Mouse (Mus musculus) liver, embryonic 15.5 days (tissue): ENCODE measurements around the gene Ints6. TPM values are rescaled to one million over a fixed set of nuclear protein-coding genes. Genes with fewer than 3 reads are reported as not detected.
"Not testable (repeated sequence)": the region's sequence is repeated elsewhere in the genome, so short reads cannot be mapped to it uniquely, and the experiment has no call there.

Source experiments
- ATAC-seq: fragments of 200-750 bp; cut with Nextera tagmentation; 2 replicates; pipeline ENCODE4 v1.8.0; 2017; ENCODE audit warnings: moderate number of reproducible peaks, mild to moderate bottlenecking, moderate library complexity; ENCODE audit not compliant: insufficient read depth
- H3K27ac ChIP-seq: fragments of 300-500 bp; sonication (generic); replicated peaks from 2 replicates; pipeline ENCODE4 v1.5.1; 2015; ENCODE audit warnings: mild to moderate bottlenecking, inconsistent platforms
- H3K27me3 ChIP-seq: fragments of 300-500 bp; sonication (generic); 2 replicates; pipeline ENCODE4 v1.6.1; 2015; ENCODE audit warnings: mild to moderate bottlenecking, inconsistent platforms
- H3K36me3 ChIP-seq: fragments of 300-500 bp; sonication (generic); replicated peaks from 2 replicates; pipeline ENCODE4 v1.6.1; 2015; ENCODE audit warnings: moderate library complexity, mild to moderate bottlenecking, inconsistent platforms
- H3K4me1 ChIP-seq: fragments of 300-500 bp; sonication (generic); replicated peaks from 2 replicates; pipeline ENCODE4 v1.6.1; 2015; ENCODE audit warnings: inconsistent platforms
- H3K4me2 ChIP-seq: fragments of 300-500 bp; sonication (generic); 2 replicates; pipeline ENCODE4 v1.6.1; 2015; ENCODE audit warnings: moderate library complexity, mild to moderate bottlenecking, inconsistent platforms
- H3K4me3 ChIP-seq: fragments of 300-500 bp; sonication (generic); replicated peaks from 2 replicates; pipeline ENCODE4 v1.5.1; 2015; ENCODE audit warnings: mild to moderate bottlenecking, inconsistent platforms
- H3K9ac ChIP-seq: fragments of 300-500 bp; sonication (generic); 2 replicates; pipeline ENCODE4 v1.6.1; 2015; ENCODE audit warnings: moderate library complexity, mild to moderate bottlenecking, inconsistent platforms
- H3K9me3 ChIP-seq: fragments of 300-500 bp; sonication (generic); replicated peaks from 2 replicates; pipeline ENCODE4 v1.6.1; 2016; ENCODE audit warnings: inconsistent platforms
- WGBS: fragments of 180-500 bp; shearing (Covaris S2); methylation state at CpG from one replicate; pipeline ENCODE4 v1.1.7; 2015; ENCODE audit warnings: mixed read lengths; ENCODE audit not compliant: insufficient replicate concordance; 5-methylcytosine and 5-hydroxymethylcytosine counted together
- polyA plus RNA-seq: library from polyadenylated mRNA; unstranded; fragments of >200 nt; fragmentation: Nextera tagmentation; extraction: Ambion mirVana; gene quantifications from 2 replicates; pipeline ENCODE4 v1.2.1, GENCODE M21; 2015

Gene Ints6
- polyA plus RNA-seq, 1 experiment from 2014 or later: 11.4 TPM

DNA sequence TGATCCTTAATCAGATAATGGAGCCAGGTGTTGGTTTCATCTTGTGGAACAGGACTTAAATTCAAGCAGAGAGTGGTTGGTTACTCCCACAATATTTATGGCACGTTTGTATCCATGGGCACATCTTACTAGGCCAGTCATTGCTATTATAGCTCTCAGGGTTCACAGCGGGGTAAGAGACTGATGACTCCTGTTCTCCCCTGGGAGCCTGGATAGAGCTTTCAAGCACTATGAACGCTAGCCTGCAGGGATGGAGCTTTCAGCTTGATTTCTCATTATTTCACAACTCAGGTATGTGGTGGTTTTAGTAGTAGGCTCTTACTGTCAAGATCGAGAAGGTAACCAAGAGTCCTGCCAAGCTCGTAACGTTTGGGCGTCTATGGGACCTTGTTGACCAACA is 105.0 kb downstream of the Ints6 start:
- Histone ChIP-seq H3K27ac (no peak overlapping the region), H3K4me1 (no peaks in the 10 kb centered on the region), H3K36me3 (no peaks in the 10 kb centered on the region), H3K4me3 (no peak overlapping the region), H3K27me3 (no peaks in the 10 kb centered on the region), H3K9me3 (no peaks in the 10 kb centered on the region), H3K4me2 (no peak overlapping the region), H3K9ac (no peak overlapping the region)
- WGBS: 63% methylated on average over 7 of the region's 7 CpGs
- no peak for ATAC-seq

DNA sequence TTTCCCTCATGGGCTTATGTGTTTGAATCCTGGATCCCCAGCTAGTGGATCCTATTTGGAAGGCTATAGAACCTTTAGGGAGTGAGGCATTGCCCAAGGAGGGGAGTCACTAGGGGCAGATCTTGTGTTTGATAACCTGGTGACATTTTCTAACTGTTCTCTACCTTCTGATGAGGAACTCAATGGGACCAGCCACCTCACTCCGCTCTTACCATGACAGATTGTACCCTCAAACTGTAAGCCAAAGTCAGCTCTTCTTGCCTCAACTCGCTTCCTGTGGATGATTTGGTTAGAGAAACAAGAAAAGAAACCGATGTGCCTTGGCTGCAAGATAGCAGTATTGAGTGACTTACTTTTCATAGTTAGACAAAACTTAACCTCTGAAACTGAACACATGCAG is 109.2 kb downstream of the Ints6 start:
- Histone ChIP-seq H3K4me1 (no peaks in the 10 kb centered on the region), H3K4me2 (no peak overlapping the region), H3K27ac (no peak overlapping the region), H3K27me3 (no peaks in the 10 kb centered on the region), H3K4me3 (no peak overlapping the region), H3K9ac (no peak overlapping the region), H3K9me3 (no peaks in the 10 kb centered on the region), H3K36me3 (no peaks in the 10 kb centered on the region)
- ATAC-seq: no peak
- WGBS: 63% methylated on average over 3 of the region's 3 CpGs

DNA sequence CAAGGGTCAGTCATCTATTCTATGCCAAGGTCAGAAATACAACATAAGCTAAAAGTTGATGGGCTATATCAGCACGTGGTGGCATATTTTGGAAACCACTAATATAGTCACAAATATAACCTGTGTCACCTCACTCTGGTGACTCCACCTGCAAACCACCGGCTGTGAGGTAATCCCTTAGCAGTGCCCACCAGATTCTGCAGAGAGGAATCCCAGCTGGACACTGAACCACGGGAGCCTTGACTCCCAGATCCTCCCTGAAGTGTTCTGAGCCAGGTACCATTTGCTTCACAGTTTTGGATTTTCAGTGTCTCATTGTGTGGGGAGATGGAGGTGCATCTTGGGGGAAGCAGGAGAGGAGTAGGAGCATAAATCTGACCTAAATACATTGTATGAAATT is 110.6 kb downstream of the Ints6 start:
- ATAC-seq: no peak

DNA sequence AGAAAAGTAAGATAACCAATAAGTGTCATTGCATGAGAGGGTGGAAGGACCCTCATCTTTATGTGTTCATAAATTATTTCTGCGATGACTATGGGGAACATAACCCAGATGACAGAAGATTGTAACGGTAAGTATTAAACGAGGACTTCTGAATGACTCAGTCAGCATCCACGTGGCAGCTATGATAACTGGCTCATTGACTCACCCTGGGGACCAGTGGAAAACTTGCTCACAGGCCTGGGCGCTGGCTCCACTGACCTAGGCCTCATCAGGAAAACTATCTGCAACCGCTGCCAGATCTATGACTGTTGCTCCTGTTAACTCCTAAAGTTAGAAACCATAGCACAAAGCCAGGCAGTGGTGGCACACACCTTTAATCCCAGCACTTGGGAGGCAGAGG is 112.6 kb downstream of the Ints6 start:
- no peak overlapping the region for H3K27ac ChIP-seq
- no peak overlapping the region for H3K4me3 ChIP-seq
- H3K9me3 ChIP-seq: no peaks in the 10 kb centered on the region
- H3K4me2 ChIP-seq: no peak overlapping the region
- no peaks in the 10 kb centered on the region for H3K27me3 ChIP-seq
- no peaks in the 10 kb centered on the region for H3K36me3 ChIP-seq
- no peaks in the 10 kb centered on the region for H3K4me1 ChIP-seq
- WGBS: 60% methylated on average over 6 of the region's 6 CpGs
- no peak overlapping the region for H3K9ac ChIP-seq
- no peak for ATAC-seq

More for the DNA sequence above, 110.6 kb downstream of the Ints6 start:
- no peaks in the 10 kb centered on the region for H3K9me3 ChIP-seq
- no peaks in the 10 kb centered on the region for H3K27me3 ChIP-seq
- no peak overlapping the region for H3K27ac ChIP-seq
- no peaks in the 10 kb centered on the region for H3K4me1 ChIP-seq
- 41% methylated on average over 3 of the region's 3 CpGs for WGBS
- H3K36me3 ChIP-seq: no peaks in the 10 kb centered on the region
- H3K9ac ChIP-seq: no peak overlapping the region
- no peak overlapping the region for H3K4me2 ChIP-seq
- H3K4me3 ChIP-seq: no peak overlapping the region

DNA sequence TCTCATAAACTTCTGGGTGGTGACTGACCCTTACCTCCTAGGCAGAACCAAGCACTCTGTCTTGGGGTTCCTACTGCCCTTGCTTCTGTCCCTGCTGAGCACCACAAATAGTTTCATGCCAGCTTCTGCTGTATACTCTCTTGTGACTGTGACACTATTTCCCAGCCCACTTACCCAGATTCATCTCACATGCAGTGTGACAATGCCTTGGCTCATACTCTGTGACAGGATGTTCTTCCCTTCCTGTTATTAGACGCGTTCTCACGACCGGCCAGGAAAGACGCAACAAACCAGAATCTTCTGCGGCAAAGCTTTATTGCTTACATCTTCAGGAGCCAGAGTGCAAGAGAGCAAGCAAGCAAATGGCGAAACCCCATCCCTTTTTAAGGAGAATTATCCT is 118.6 kb downstream of the Ints6 start:
- H3K9me3 ChIP-seq, H3K36me3 ChIP-seq, ATAC-seq, H3K9ac ChIP-seq, H3K4me2 ChIP-seq, H3K4me1 ChIP-seq, H3K27me3 ChIP-seq, H3K27ac ChIP-seq, H3K4me3 ChIP-seq: not testable (repeated sequence)
- 39% methylated on average over 6 of the region's 7 CpGs for WGBS

DNA sequence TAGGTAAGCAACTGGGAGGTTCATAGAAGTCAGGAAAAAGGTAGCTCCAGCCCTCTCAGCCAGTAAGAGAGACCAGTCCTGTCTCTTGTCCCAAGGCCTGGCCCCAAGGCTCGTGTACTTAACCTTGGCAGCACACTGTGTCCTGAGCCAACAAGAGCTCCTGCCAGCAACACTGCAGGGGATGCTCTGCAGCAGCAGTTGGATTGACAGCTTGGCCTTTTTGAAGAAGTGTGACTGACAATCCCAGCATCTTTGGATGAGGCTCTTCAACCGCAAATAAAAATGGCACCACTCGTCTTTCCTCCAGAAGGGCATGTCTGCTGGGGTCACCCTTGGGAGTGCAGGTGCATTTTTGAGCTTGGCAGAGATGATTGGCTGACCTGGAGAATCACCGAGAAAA is 120.6 kb downstream of the Ints6 start:
- no peak overlapping the region for H3K4me3 ChIP-seq
- no peak overlapping the region for H3K27ac ChIP-seq
- H3K36me3 ChIP-seq: no peaks in the 10 kb centered on the region
- ATAC-seq: no peak
- H3K4me1 ChIP-seq: no peaks in the 10 kb centered on the region
- H3K9me3 ChIP-seq: no peaks in the 10 kb centered on the region
- H3K9ac ChIP-seq: no peak overlapping the region
- no peaks in the 10 kb centered on the region for H3K27me3 ChIP-seq
- no peak overlapping the region for H3K4me2 ChIP-seq
- WGBS: 55% methylated on average over 4 of the region's 4 CpGs

DNA sequence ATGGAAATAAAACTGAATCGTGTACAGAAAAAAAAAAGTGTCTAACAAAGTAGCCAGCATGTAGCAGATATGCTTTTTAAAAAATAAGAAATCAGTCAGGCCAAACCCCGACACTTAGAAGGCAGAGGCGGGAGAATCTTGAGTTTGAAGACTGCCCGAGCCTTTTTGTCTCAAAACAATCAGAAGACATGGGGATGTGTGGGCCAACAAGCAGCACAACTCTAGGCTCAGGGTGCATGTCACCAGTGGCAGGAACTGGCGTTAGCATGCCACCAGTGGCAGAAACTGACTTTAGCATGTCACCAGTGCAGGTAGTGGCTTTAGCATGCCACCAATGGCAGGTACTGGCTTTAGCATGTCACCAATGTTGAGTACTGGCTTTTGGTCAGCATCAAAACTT is 121.4 kb downstream of the Ints6 start:
- ATAC-seq: no peak
- WGBS: 58% methylated on average over 5 of the region's 5 CpGs
- no peaks in the 10 kb centered on the region for H3K4me1 ChIP-seq

DNA sequence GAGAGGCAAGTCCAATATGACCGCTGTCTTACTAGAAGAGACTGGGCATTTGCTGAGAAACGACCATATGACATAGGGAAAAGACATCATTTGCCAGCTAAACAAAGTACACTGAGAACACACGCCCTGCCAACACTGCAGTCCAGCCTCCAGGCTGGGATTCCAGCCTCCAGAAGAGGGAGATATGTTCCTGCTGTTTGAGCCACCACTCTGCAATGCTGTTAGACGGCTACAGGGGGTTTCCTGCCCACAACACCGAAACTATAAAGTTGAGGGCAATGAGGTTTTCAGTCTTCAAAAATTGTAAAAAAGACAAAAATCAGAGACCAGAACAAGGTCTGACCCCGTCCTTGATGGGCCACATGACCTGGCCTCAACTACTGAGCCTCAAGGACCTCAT is 121.9 kb downstream of the Ints6 start:
- Histone ChIP-seq H3K27me3 (no peaks in the 10 kb centered on the region), H3K36me3 (no peaks in the 10 kb centered on the region), H3K4me1 (no peaks in the 10 kb centered on the region), H3K9me3 (no peaks in the 10 kb centered on the region), H3K4me3 (no peak overlapping the region), H3K4me2 (no peak overlapping the region), H3K27ac (no peak overlapping the region), H3K9ac (no peak overlapping the region)
- WGBS: 38% methylated on average over 6 of the region's 6 CpGs
- ATAC-seq: no peak

More for the DNA sequence above, 121.4 kb downstream of the Ints6 start:
- H3K4me2 ChIP-seq: no peak overlapping the region
- H3K4me3 ChIP-seq: no peak overlapping the region
- H3K9me3 ChIP-seq: no peaks in the 10 kb centered on the region
- no peak overlapping the region for H3K27ac ChIP-seq
- H3K27me3 ChIP-seq: no peaks in the 10 kb centered on the region
- no peaks in the 10 kb centered on the region for H3K36me3 ChIP-seq
- no peak overlapping the region for H3K9ac ChIP-seq

DNA sequence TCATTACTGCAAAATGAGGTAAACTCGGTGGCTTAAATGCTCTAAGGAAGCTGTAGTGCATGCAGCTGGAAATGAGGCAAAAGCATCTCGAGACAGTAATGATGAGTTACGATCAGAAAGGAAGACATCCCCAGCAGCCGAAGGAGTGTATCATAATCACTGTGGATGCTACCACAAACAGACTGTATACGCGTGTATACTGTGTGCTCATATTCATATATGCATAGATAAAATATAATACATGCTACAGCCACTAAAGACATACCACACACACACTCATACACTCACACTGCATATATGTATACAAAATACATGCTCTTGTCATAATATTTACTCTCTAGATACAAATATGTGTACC is 122.6 kb downstream of the Ints6 start:
- Histone ChIP-seq H3K4me2 (no peak overlapping the region), H3K9ac (no peak overlapping the region), H3K27ac (no peak overlapping the region), H3K4me1 (no peaks in the 10 kb centered on the region), H3K9me3 (no peaks in the 10 kb centered on the region), H3K36me3 (no peaks in the 10 kb centered on the region), H3K4me3 (no peak overlapping the region), H3K27me3 (no peaks in the 10 kb centered on the region)
- 52% methylated on average over 6 of the region's 6 CpGs for WGBS
- ATAC-seq: no peak

DNA sequence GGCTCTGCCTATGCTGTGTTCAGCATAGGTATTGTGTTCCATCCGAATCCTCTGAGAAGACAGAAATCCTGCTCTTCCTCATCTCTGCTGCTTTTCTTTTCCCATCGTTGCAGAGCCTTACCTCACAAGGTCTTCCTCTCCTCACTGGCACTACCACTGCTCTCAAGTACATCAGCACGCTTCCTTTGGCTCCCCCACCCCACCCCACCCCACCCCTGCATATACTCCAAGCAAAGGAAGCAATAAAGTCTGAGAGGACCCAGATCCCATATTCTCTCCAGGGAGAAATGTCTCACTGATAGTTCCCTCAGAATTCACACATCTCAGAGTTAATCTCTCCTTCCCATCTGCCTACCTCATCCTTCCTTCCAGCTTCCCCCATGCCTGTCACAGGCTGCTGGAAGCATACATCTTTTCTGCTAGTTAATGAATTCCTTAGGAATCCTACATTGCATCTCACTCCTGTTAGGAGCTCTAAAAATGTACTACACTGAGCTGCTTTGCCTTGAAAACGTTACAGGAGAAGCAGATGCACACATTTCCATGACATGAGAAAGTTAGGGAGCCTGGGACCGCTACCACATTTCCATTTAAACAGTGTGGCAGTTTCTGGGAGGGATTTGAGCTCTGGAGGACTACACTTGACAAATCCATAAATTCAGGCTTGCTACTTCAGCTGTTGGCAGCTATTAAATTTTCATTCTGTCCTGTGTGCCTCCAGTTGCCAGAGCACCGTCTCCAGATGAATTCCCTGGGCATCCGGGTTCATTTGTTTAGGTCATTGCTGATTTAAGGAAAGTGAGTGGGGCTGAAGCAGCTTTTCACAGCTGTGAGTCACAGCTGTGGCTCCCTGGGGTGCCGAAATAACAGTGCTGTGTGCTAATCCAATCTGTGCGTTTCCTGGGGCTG is 123.3 kb downstream of the Ints6 start:
- Histone ChIP-seq H3K27me3 (no peaks in the 10 kb centered on the region), H3K27ac (no peak overlapping the region), H3K4me3 (no peak overlapping the region), H3K9ac (no peak overlapping the region), H3K36me3 (no peaks in the 10 kb centered on the region), H3K9me3 (no peaks in the 10 kb centered on the region), H3K4me2 (no peak overlapping the region), H3K4me1 (no peaks in the 10 kb centered on the region)
- ATAC-seq: no peak
- WGBS: 25% methylated on average over 9 of the region's 9 CpGs

DNA sequence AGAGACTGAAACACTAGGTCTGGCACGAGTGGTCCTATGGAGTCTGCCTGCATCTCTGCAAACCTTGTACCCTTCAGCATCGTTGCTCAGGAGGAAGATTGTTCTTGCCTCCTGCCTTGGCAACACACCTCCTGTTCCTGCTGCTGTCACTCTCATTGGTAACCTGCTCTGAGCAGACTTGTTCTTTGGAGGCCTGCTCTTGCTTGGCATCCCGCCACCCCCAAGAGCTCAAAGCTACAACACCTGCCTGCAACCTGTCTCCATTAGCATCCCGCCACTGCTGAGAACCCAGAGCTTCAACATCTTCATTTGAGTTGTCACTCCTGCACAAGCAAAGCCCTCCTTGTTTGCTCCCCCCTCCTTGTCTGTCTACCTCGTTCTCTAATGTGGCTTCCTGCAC is 133.0 kb downstream of the Ints6 start:
- ATAC-seq: no peak
- Histone ChIP-seq H3K4me3 (no peak overlapping the region), H3K27me3 (no peaks in the 10 kb centered on the region), H3K9ac (no peak overlapping the region), H3K9me3 (no peaks in the 10 kb centered on the region), H3K4me1 (no peaks in the 10 kb centered on the region), H3K4me2 (no peak overlapping the region), H3K36me3 (no peaks in the 10 kb centered on the region), H3K27ac (no peak overlapping the region)
- WGBS: 60% methylated on average over 5 of the region's 5 CpGs
